Mouse (Mus musculus): ENCODE data around the gene Dyrk1a.

DNA sequence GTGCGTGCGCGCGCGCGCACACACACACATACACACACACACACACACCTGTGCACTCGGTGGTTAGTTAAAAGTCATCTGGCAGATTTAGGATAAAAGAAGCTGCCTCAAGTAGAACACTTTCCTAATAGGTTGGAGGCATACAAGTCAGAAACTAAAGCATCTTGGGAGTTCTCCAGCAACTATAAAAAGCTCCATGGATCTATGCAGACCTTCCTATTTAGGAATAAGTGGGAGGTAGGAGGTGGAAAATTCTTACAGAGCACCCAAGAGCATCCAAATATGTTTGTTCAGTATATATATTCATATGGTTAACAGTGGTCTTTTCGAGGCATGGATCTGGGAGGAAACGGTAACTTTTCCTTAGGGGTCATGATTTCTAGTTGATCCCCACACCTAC, 29.7 kb upstream of the Dyrk1a start:
- no peak for TF ChIP-seq CTCF (IDR thresholded peaks at IDR 0.05)
- no peak for TF ChIP-seq POLR2A (IDR thresholded peaks at IDR 0.05; ENCODE audit: insufficient read depth, low read depth, low read length)

Data from heart, adult 2 months (tissue).